Mouse (Mus musculus): ENCODE results near the gene Hey2. TPM values are rescaled to one million over a fixed set of nuclear protein-coding genes. Genes with fewer than 3 reads are reported as not detected.

Hey2 gene
- polyA plus RNA-seq, 1 experiment = 1.6 TPM

GRCm38 (mm10) chr10:30802681-30803586 lies 39.7 kb downstream of the Hey2 start, which contains the start of gene Ncoa7:
Gene Ncoa7, minus strand, starts transcription at chr10:30803326.
- no peaks in the 10 kb centered on the region for H3K36me3 ChIP-seq (ENCODE audit: control insufficient read depth, insufficient read depth, low read length)
- TF ChIP-seq CTCF (IDR thresholded peaks at IDR 0.05; ENCODE audit: extremely low read depth, insufficient read length, insufficient replicate concordance, low read depth, low read length) (no peak), POLR2A (IDR thresholded peaks at IDR 0.05; ENCODE audit: low read depth, low read length) (peak; percentile 31; the same call in 1 of the 2 replicates)
- no peaks in the 10 kb centered on the region for H3K27me3 ChIP-seq (ENCODE audit: control insufficient read depth, insufficient read depth, low read length)
- under 1% methylated on average over 89 of the region's 89 CpGs for WGBS
- peaks cover 7% of the 10 kb centered on the region; the same call in 1 of the 2 replicates for H3K4me1 ChIP-seq (ENCODE audit: control insufficient read depth, insufficient read depth, insufficient read length, low read length)
- peak within 1 kb of the TSS; percentile 70 for H3K27ac ChIP-seq (ENCODE audit: insufficient read depth, low read depth, low read length)
- peak within 1 kb of the TSS; percentile 93 for H3K4me3 ChIP-seq (ENCODE audit: low read depth, low read length)

GRCm38 (mm10) chr10:30802033-30802432 lies 40.6 kb downstream of the Hey2 start:
- Histone ChIP-seq H3K27ac (ENCODE audit: insufficient read depth, low read depth, low read length) (no peak overlapping the region), H3K36me3 (ENCODE audit: control insufficient read depth, insufficient read depth, low read length) (no peaks in the 10 kb centered on the region), H3K4me1 (ENCODE audit: control insufficient read depth, insufficient read depth, insufficient read length, low read length) (peaks cover 7% of the 10 kb centered on the region; the same call in 1 of the 2 replicates), H3K27me3 (ENCODE audit: control insufficient read depth, insufficient read depth, low read length) (no peaks in the 10 kb centered on the region), H3K4me3 (ENCODE audit: low read depth, low read length) (peak overlapping the region; percentile 29; the same call in 1 of the 2 replicates)
- no peak for TF ChIP-seq POLR2A (IDR thresholded peaks at IDR 0.05; ENCODE audit: low read depth, low read length)
- peak; percentile 13; the same call in 1 of the 2 replicates for TF ChIP-seq CTCF (IDR thresholded peaks at IDR 0.05; ENCODE audit: extremely low read depth, insufficient read length, insufficient replicate concordance, low read depth, low read length)
- 5% methylated on average over 8 of the region's 8 CpGs for WGBS

DNA sequence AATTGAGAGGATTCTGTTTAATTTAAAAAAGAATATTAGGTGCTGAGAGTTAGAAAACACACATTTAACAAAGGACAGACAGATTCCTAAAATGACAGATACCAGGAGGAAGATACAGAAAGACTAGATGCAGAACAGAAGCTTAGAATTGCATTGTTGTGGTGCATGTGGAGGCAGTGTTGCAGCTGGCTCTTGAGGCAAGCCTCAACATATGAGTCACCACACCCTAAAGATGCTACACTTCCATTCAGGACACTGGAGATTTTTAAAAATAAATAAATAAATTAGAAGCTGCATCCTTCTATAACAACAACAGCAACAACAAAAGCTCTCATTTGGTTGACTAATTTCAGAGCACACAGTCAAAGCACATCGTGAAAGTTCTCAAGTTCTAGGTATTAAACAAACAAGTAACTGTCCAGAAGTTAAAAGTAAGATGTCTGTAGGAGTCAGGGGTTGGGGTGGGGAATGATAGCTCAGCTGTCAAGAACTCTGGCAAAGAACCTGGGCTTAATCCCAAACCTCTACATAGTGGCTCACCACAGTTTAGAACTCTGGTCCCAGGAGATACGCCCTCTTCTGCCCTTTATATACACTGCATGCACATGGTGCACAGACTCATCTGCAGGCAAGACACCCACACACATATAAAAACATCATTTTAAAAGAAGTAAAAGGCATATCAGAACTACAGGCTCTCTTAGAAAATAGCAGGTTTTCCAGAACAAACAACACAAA lies 42.7 kb downstream of the Hey2 start:
- no peaks in the 10 kb centered on the region for H3K27me3 ChIP-seq (ENCODE audit: control insufficient read depth, insufficient read depth, low read length)
- no peak overlapping the region for H3K27ac ChIP-seq (ENCODE audit: insufficient read depth, low read depth, low read length)
- no peak overlapping the region for H3K4me3 ChIP-seq (ENCODE audit: low read depth, low read length)
- H3K36me3 ChIP-seq (ENCODE audit: control insufficient read depth, insufficient read depth, low read length) = no peaks in the 10 kb centered on the region
- TF ChIP-seq POLR2A (IDR thresholded peaks at IDR 0.05; ENCODE audit: low read depth, low read length) = no peak
- no peak for TF ChIP-seq CTCF (IDR thresholded peaks at IDR 0.05; ENCODE audit: extremely low read depth, insufficient read length, insufficient replicate concordance, low read depth, low read length)
- H3K4me1 ChIP-seq (ENCODE audit: control insufficient read depth, insufficient read depth, insufficient read length, low read length) = peaks cover 7% of the 10 kb centered on the region; the same call in 1 of the 2 replicates
- WGBS = 87% methylated on average over 2 of the region's 2 CpGs

DNA sequence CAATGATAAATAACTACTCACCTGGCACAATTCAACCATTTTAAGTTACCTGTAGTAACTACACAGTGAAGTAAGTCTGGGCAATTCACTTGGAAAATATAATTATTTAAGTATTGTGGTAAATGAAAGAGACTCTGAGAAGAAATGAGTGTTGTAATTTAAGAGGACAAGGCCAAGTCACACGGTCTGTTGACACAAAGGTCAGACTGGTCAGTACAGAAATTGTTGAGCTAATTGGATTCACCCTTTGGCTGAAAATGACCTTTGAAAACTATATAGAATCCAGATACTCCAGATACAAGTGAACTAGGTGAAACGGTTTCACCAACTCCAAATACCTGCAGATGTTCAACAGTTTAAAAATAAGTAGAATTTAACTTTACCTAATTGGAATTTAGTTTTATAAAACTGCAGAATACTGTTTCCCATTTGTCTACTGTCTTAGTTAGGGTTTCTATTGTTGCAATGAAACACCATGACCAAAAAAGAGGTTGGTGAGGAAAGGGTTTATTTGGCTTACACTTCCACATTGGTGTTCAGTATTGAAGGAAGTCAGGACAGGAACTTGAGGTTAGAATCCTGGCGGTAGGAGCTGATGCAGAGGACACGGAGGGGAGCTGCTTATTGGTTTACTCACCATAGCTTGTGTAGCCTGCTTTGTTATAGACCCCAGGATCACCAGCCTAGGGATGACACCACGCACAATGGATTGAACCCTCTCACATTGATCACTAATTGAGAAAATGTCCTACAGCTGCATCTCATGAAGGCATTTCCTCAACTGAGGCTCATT lies 45.9 kb downstream of the Hey2 start:
- TF ChIP-seq POLR2A (IDR thresholded peaks at IDR 0.05; ENCODE audit: low read depth, low read length) (no peak), CTCF (IDR thresholded peaks at IDR 0.05; ENCODE audit: extremely low read depth, insufficient read length, insufficient replicate concordance, low read depth, low read length) (no peak)
- Histone ChIP-seq H3K27me3 (ENCODE audit: control insufficient read depth, insufficient read depth, low read length) (no peaks in the 10 kb centered on the region), H3K36me3 (ENCODE audit: control insufficient read depth, insufficient read depth, low read length) (no peaks in the 10 kb centered on the region), H3K4me1 (ENCODE audit: control insufficient read depth, insufficient read depth, insufficient read length, low read length) (no peaks in the 10 kb centered on the region), H3K27ac (ENCODE audit: insufficient read depth, low read depth, low read length) (no peak overlapping the region), H3K4me3 (ENCODE audit: low read depth, low read length) (no peak overlapping the region)
- 78% methylated on average over 5 of the region's 5 CpGs for WGBS

- H3K4me3 ChIP-seq (ENCODE audit: low read depth, low read length) = no peak overlapping the region
- 75% methylated on average over 3 of the region's 3 CpGs for WGBS
- no peaks in the 10 kb centered on the region for H3K36me3 ChIP-seq (ENCODE audit: control insufficient read depth, insufficient read depth, low read length)
- no peak overlapping the region for H3K27ac ChIP-seq (ENCODE audit: insufficient read depth, low read depth, low read length)
- H3K4me1 ChIP-seq (ENCODE audit: control insufficient read depth, insufficient read depth, insufficient read length, low read length) = no peaks in the 10 kb centered on the region
- no peak for TF ChIP-seq POLR2A (IDR thresholded peaks at IDR 0.05; ENCODE audit: low read depth, low read length)
- TF ChIP-seq CTCF (IDR thresholded peaks at IDR 0.05; ENCODE audit: extremely low read depth, insufficient read length, insufficient replicate concordance, low read depth, low read length) = no peak
- H3K27me3 ChIP-seq (ENCODE audit: control insufficient read depth, insufficient read depth, low read length) = no peaks in the 10 kb centered on the region
Observed at GRCm38 (mm10) chr10:30791016-30791415, 51.6 kb downstream of the Hey2 start.

DNA sequence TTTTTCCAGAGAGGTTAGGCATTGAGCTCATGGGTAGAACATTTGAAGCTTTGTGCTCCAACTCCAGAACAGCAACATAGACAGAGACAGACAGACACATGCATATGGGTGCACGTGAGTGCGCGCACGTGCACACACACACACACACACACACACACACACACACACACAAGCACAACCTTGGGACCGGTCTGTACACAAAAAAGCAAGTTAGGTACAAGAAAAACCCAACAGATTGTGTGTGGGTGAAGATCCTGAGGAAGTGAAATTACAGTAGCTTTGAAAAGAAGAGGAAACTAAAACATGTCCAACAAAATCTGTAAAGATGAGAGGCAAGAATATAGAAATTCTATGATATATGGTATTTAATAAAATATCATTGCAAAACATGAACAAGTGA lies 53.1 kb downstream of the Hey2 start:
- TF ChIP-seq CTCF (IDR thresholded peaks at IDR 0.05; ENCODE audit: extremely low read depth, insufficient read length, insufficient replicate concordance, low read depth, low read length) = no peak
- no peak for TF ChIP-seq POLR2A (IDR thresholded peaks at IDR 0.05; ENCODE audit: low read depth, low read length)
- Histone ChIP-seq H3K27me3 (ENCODE audit: control insufficient read depth, insufficient read depth, low read length) (no peaks in the 10 kb centered on the region), H3K27ac (ENCODE audit: insufficient read depth, low read depth, low read length) (no peak overlapping the region), H3K36me3 (ENCODE audit: control insufficient read depth, insufficient read depth, low read length) (no peaks in the 10 kb centered on the region), H3K4me1 (ENCODE audit: control insufficient read depth, insufficient read depth, insufficient read length, low read length) (no peaks in the 10 kb centered on the region), H3K4me3 (ENCODE audit: low read depth, low read length) (no peak overlapping the region)
- 94% methylated on average over 5 of the region's 5 CpGs for WGBS

Measured in small intestine, adult 2 months (tissue).